Mouse (Mus musculus): ENCODE measurements around the gene Zfp385c. TPM values are rescaled to one million over a fixed set of nuclear protein-coding genes. Genes with fewer than 3 reads are reported as not detected.
"Not testable (repeated sequence)": the region's sequence is repeated elsewhere in the genome, so short reads cannot be mapped to it uniquely, and the experiment has no call there.

Gene Zfp385c
- polyA plus RNA-seq, 1 experiment = not detected

GRCm38 (mm10) chr11:100595533-100595932 lies 96.7 kb downstream of the Zfp385c start:
- no peak overlapping the region for H3K27ac ChIP-seq (ENCODE audit: control insufficient read depth, insufficient read depth, low read depth, low read length, poor library complexity)
- 81% methylated on average over 4 of the region's 4 CpGs for WGBS
- TF ChIP-seq POLR2A (IDR thresholded peaks at IDR 0.05; ENCODE audit: borderline replicate concordance, control insufficient read depth, low read depth, low read length) = no peak
- TF ChIP-seq CTCF (IDR thresholded peaks at IDR 0.05; ENCODE audit: control insufficient read depth, insufficient read depth, low read length) = no peak
- H3K4me1 ChIP-seq (ENCODE audit: control insufficient read depth, insufficient read depth, low read length) = no peaks in the 10 kb centered on the region; the same call in 1 of the 2 replicates
- H3K4me3 ChIP-seq (replicated peaks; ENCODE audit: control insufficient read depth, low read depth, low read length) = no peak overlapping the region

GRCm38 (mm10) chr11:100594608-100595007 lies 97.6 kb downstream of the Zfp385c start:
- Histone ChIP-seq H3K4me1 (ENCODE audit: control insufficient read depth, insufficient read depth, low read length) (no peaks in the 10 kb centered on the region; the same call in 1 of the 2 replicates), H3K27ac (ENCODE audit: control insufficient read depth, insufficient read depth, low read depth, low read length, poor library complexity) (no peak overlapping the region), H3K4me3 (replicated peaks; ENCODE audit: control insufficient read depth, low read depth, low read length) (no peak overlapping the region)
- WGBS = 89% methylated on average over 7 of the region's 7 CpGs
- no peak for TF ChIP-seq POLR2A (IDR thresholded peaks at IDR 0.05; ENCODE audit: borderline replicate concordance, control insufficient read depth, low read depth, low read length)
- TF ChIP-seq CTCF (IDR thresholded peaks at IDR 0.05; ENCODE audit: control insufficient read depth, insufficient read depth, low read length) = no peak

DNA sequence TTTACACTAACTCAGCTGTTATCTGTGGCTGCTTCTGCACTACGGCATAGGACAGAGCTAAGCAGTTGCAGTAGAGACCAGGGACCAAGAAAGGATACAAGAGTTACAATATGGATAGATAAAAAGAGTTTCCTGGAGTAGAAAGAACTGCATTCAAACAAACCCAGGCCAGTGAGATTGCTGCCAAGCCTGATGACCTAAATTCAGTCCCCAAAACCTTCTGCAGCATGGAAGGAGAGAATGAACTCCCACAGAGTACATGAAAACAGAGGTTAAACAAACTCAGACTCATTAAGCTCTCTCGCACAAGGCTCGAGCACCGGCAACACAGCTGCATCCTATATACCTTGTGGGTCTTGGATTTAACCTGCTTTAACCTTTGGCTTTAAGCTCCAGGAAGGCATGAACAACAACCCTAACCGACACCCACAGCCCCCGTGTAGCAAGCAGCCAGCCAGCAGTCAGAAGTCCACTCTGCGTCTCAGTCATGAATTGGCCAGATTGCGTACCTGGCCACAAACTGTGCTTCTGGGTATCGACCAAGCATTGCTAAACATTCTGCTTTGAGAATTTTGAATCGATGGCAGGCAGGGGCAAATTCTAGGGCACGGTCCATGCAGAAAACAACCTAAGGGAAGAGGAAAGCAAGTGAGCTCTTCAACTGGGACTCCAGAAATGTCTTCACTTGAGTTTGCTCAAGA lies 99.8 kb downstream of the Zfp385c start:
- Histone ChIP-seq H3K4me3 (replicated peaks; ENCODE audit: control insufficient read depth, low read depth, low read length) (no peak overlapping the region), H3K27ac (ENCODE audit: control insufficient read depth, insufficient read depth, low read depth, low read length, poor library complexity) (no peak overlapping the region), H3K4me1 (ENCODE audit: control insufficient read depth, insufficient read depth, low read length) (no peaks in the 10 kb centered on the region)
- WGBS = 94% methylated on average over 11 of the region's 11 CpGs
- TF ChIP-seq POLR2A (IDR thresholded peaks at IDR 0.05; ENCODE audit: borderline replicate concordance, control insufficient read depth, low read depth, low read length) (no peak), CTCF (IDR thresholded peaks at IDR 0.05; ENCODE audit: control insufficient read depth, insufficient read depth, low read length) (no peak)

- 88% methylated on average over 2 of the region's 2 CpGs for WGBS
- H3K4me1 ChIP-seq (ENCODE audit: control insufficient read depth, insufficient read depth, low read length) = peaks cover 1% of the 10 kb centered on the region; the same call in 1 of the 2 replicates
- H3K4me3 ChIP-seq (replicated peaks; ENCODE audit: control insufficient read depth, low read depth, low read length) = no peak overlapping the region
- no peak overlapping the region for H3K27ac ChIP-seq (ENCODE audit: control insufficient read depth, insufficient read depth, low read depth, low read length, poor library complexity)
- no peak for TF ChIP-seq CTCF (IDR thresholded peaks at IDR 0.05; ENCODE audit: control insufficient read depth, insufficient read depth, low read length)
- no peak for TF ChIP-seq POLR2A (IDR thresholded peaks at IDR 0.05; ENCODE audit: borderline replicate concordance, control insufficient read depth, low read depth, low read length)
These were observed 103.8 kb downstream of the Zfp385c start for GRCm38 (mm10) chr11:100588462-100588861.

DNA sequence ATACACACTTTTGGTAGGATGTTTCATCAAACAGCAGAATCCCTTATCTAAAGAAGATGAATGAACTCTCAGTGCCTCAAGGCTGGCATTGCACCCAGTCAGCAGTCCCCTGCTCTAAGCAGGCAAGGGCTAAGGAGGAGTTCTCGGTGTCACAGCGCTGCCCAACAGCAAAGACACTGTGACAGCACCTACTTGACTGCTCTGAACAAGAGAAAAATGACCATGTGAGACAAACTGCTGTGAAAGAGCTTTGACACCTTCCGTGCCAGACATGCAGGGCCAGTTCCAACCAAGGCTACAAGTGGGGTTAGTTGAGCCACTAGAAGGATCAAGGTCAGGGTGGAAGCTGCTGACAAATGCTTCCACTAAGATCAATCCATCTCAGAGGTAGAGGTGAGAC lies 107.1 kb downstream of the Zfp385c start:
- WGBS = 91% methylated on average over 3 of the region's 3 CpGs
- peaks cover 5% of the 10 kb centered on the region for H3K4me1 ChIP-seq (ENCODE audit: control insufficient read depth, insufficient read depth, low read length)
- H3K4me3 ChIP-seq (replicated peaks; ENCODE audit: control insufficient read depth, low read depth, low read length) = no peak overlapping the region
- H3K27ac ChIP-seq (ENCODE audit: control insufficient read depth, insufficient read depth, low read depth, low read length, poor library complexity) = peak overlapping the region; percentile 68; the same call in 1 of the 2 replicates
- TF ChIP-seq CTCF (IDR thresholded peaks at IDR 0.05; ENCODE audit: control insufficient read depth, insufficient read depth, low read length) = no peak
- TF ChIP-seq POLR2A (IDR thresholded peaks at IDR 0.05; ENCODE audit: borderline replicate concordance, control insufficient read depth, low read depth, low read length) = no peak

GRCm38 (mm10) chr11:100584561-100584961 lies 107.7 kb downstream of the Zfp385c start:
- peaks cover 5% of the 10 kb centered on the region for H3K4me1 ChIP-seq (ENCODE audit: control insufficient read depth, insufficient read depth, low read length)
- peak overlapping the region; percentile 74 for H3K27ac ChIP-seq (ENCODE audit: control insufficient read depth, insufficient read depth, low read depth, low read length, poor library complexity)
- 64% methylated on average over 7 of the region's 7 CpGs for WGBS
- TF ChIP-seq POLR2A (IDR thresholded peaks at IDR 0.05; ENCODE audit: borderline replicate concordance, control insufficient read depth, low read depth, low read length) = no peak
- no peak for TF ChIP-seq CTCF (IDR thresholded peaks at IDR 0.05; ENCODE audit: control insufficient read depth, insufficient read depth, low read length)
- peak overlapping the region; percentile 61 for H3K4me3 ChIP-seq (replicated peaks; ENCODE audit: control insufficient read depth, low read depth, low read length)

GRCm38 (mm10) chr11:100582836-100583235 lies 109.4 kb downstream of the Zfp385c start:
- TF ChIP-seq CTCF (IDR thresholded peaks at IDR 0.05; ENCODE audit: control insufficient read depth, insufficient read depth, low read length) (no peak), POLR2A (IDR thresholded peaks at IDR 0.05; ENCODE audit: borderline replicate concordance, control insufficient read depth, low read depth, low read length) (no peak)
- 14% methylated on average over 2 of the region's 2 CpGs for WGBS
- peak overlapping the region; percentile 45 for H3K4me3 ChIP-seq (replicated peaks; ENCODE audit: control insufficient read depth, low read depth, low read length)
- H3K27ac ChIP-seq (ENCODE audit: control insufficient read depth, insufficient read depth, low read depth, low read length, poor library complexity) = peak overlapping the region; percentile 74
- peaks cover 5% of the 10 kb centered on the region for H3K4me1 ChIP-seq (ENCODE audit: control insufficient read depth, insufficient read depth, low read length)

GRCm38 (mm10) chr11:100582413-100582812 lies 109.8 kb downstream of the Zfp385c start:
- H3K4me3 ChIP-seq (replicated peaks; ENCODE audit: control insufficient read depth, low read depth, low read length) = peak overlapping the region; percentile 7
- H3K4me1 ChIP-seq (ENCODE audit: control insufficient read depth, insufficient read depth, low read length) = not testable (repeated sequence)
- H3K27ac ChIP-seq (ENCODE audit: control insufficient read depth, insufficient read depth, low read depth, low read length, poor library complexity) = peak overlapping the region; percentile 52
- WGBS = 90% methylated on average over 1 of the region's 1 CpGs

- no peak overlapping the region for H3K4me3 ChIP-seq (replicated peaks; ENCODE audit: control insufficient read depth, low read depth, low read length)
These were observed 110.5 kb downstream of the Zfp385c start for GRCm38 (mm10) chr11:100581756-100582155.

More at GRCm38 (mm10) chr11:100581756-100582155, 110.5 kb downstream of the Zfp385c start:
- WGBS = 51% methylated on average over 4 of the region's 4 CpGs
- 0 out of 2 replicates have a peak, but pooled peaks have one; percentile 13 for TF ChIP-seq POLR2A (IDR thresholded peaks at IDR 0.05; ENCODE audit: borderline replicate concordance, control insufficient read depth, low read depth, low read length)
- no peak for TF ChIP-seq CTCF (IDR thresholded peaks at IDR 0.05; ENCODE audit: control insufficient read depth, insufficient read depth, low read length)
- Histone ChIP-seq H3K27ac (ENCODE audit: control insufficient read depth, insufficient read depth, low read depth, low read length, poor library complexity) (peak overlapping the region; percentile 52), H3K4me1 (ENCODE audit: control insufficient read depth, insufficient read depth, low read length) (peaks cover 5% of the 10 kb centered on the region)

Data from bone marrow, adult 2 months (tissue).